Mouse (Mus musculus) myocyte (in vitro differentiated cells): ENCODE results near the gene Aebp2.

Experiments used
- E2F4 ChIP-seq: IDR thresholded peaks from one replicate; pipeline ENCODE4 v1.6.1; 2011; ENCODE audit warnings: mild to moderate bottlenecking, control low read depth, moderate library complexity; ENCODE audit not compliant: insufficient read depth
- MAX ChIP-seq: IDR thresholded peaks from one replicate; pipeline ENCODE4 v1.6.1; 2011; ENCODE audit warnings: low read depth, mild to moderate bottlenecking, control low read depth
- MYOD1 ChIP-seq, 3 experiments: IDR thresholded peaks; one replicate each; pipeline ENCODE4 v1.6.1; 2011; ENCODE audit warnings: control low read depth in 2 of 3, low read depth in 2 of 3, mild to moderate bottlenecking in 2 of 3, moderate library complexity in 1 of 3; ENCODE audit not compliant: insufficient read length in 2 of 3, control insufficient read depth in 1 of 3
- MYOG ChIP-seq, 3 experiments: IDR thresholded peaks; one replicate each; pipeline ENCODE4 v1.6.1; 2011; ENCODE audit warnings: control low read depth in 2 of 3, low read depth in 2 of 3, mild to moderate bottlenecking in 2 of 3; ENCODE audit not compliant: insufficient read length in 2 of 3, control insufficient read depth in 1 of 3, insufficient read depth in 1 of 3
- POLR2A ChIP-seq: IDR thresholded peaks from one replicate; pipeline ENCODE4 v1.6.1; 2011; ENCODE audit warnings: low read depth, mild to moderate bottlenecking, control low read depth, moderate library complexity; ENCODE audit not compliant: insufficient read length
- POLR2AphosphoS2 ChIP-seq: IDR thresholded peaks from one replicate; pipeline ENCODE4 v1.6.1; 2011; ENCODE audit warnings: low read depth, control low read depth; ENCODE audit not compliant: insufficient read length
- REST ChIP-seq: IDR thresholded peaks from one replicate; pipeline ENCODE4 v1.6.1; 2011; ENCODE audit warnings: mild to moderate bottlenecking, control low read depth, moderate library complexity; ENCODE audit not compliant: insufficient read depth, insufficient read length
- TCF12 ChIP-seq: IDR thresholded peaks from one replicate; pipeline ENCODE4 v1.6.1; 2011; ENCODE audit warnings: mild to moderate bottlenecking, control low read depth; ENCODE audit not compliant: poor library complexity, insufficient read depth, severe bottlenecking
- TCF3 ChIP-seq: IDR thresholded peaks from one replicate; pipeline ENCODE4 v1.6.1; 2011; ENCODE audit warnings: low read depth, control low read depth; ENCODE audit not compliant: insufficient read length
- USF1 ChIP-seq: IDR thresholded peaks from one replicate; pipeline ENCODE4 v1.6.1; 2011; ENCODE audit warnings: low read depth, mild to moderate bottlenecking, control low read depth, moderate library complexity

DNA sequence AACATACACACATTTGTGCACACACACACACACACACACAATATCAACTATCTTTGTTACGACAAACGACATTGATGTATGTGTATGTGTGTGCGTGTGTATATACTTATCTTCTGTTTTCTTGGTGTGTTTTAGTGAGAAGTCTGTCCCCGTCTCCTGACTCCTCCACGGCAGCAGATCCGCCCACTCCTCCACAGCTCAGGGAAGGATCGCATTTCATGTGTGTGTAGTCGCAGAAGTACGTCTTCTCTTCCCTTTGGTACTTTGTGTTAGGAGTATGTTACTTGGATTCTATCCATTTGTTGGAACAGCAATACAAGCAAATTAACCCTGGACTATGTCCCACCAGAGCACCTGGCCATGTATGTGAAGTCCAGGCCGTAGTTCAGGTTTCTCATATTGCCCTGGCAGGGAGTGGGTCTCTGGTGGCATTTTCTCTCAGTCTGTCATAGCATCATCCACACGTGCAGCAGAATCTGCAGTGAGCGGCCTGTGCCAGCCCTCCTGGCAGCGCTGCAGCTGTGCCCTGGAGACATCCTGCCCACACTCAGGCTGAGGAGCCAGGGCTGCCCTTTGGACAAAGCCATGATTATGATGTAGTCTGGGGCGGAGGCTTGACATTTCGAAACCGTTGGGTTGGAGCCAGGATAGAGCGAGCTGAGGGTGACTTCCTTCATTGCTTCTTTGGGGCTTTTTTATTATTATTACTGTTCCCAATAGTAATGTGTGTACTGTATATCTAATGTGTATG is 28.9 kb upstream of the Aebp2 start:
- TF ChIP-seq POLR2A (no peak), USF1 (no peak), TCF12 (no peak), MAX (no peak), TCF3 (no peak), MYOG (IDR thresholded peaks at IDR 0.05; ENCODE audit: control insufficient read depth in 1 of 3, insufficient read depth in 1 of 3, insufficient read length in 2 of 3, low read depth in 2 of 3) (peak in 2 of 3 experiments; percentile 76 to 86), REST (no peak), POLR2AphosphoS2 (no peak), MYOD1 (IDR thresholded peaks at IDR 0.05; ENCODE audit: control insufficient read depth in 1 of 3, insufficient read length in 2 of 3, low read depth in 2 of 3) (peak in 2 of 3 experiments; percentile 76 to 89), E2F4 (no peak)
